In the genomic region with DNA sequence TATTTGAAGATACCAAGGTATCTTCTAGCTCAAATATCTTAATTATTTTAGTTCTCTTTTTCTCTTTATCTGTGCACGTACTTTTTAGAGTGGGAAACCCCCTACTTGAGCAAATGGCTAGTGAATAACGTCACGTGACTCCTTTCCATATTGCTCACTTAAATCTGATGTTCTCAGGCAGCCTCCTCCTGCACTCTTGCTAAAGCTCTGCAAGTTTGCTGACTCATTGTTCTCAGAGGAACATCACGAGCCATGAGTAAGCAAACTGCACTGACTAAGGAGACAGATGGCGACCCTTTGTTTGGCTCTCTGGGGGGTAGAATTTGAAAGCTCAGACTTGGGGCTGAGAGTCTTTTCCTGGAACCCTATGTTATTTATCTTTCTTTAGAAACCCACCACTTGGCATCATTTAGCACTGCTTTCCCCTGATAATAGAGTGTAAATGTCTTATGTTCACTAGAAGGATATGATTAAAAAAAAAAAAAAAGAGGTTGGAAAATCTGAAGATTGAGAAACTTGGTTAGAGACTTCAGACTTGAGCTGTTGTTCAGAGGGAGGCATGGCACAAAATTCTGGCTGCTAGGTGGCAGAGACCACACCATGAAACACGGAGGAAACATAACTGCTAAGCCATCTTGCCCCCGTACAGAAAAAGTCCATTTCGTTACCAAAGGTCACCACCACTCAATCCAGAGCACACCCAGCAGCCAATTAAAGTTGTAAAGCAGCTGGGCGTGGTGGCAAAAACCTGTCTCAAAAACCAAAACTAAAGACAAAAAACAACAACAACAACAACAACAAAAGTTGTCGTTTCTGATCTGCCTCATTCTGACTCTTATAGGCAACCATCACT, we compare ENCODE assay signal across 10 mouse cellular contexts. TPM values are rescaled to one million over a fixed set of nuclear protein-coding genes. Genes with fewer than 3 reads are reported as not detected.
A peak's percentile ranks its signal among the peaks of the same experiment; 100 is the strongest.
DNase-seq lines count a peak whose midpoint lies in the region; ATAC-seq and TF ChIP-seq lines count a peak whose summit lies in the region.
"Had no signal": no experiment of that assay in that cellular context is flagged by ENCODE, and none has a peak within 500 bp of the region (broad histone marks: within the 10 kb centered on the region; RNA-seq: fewer than 3 reads in every experiment).

No protein-coding gene starts in this region.

- no peaks in the 10 kb centered on the region for H3K36me3 ChIP-seq in ES-Bruce4 (ENCODE audit: control insufficient read depth, insufficient read depth, low read length, poor library complexity, severe bottlenecking)
- no peaks in the 10 kb centered on the region for H3K36me3 ChIP-seq in intestine, postnatal 0 days (ENCODE audit: control insufficient read depth, insufficient read depth)
- H3K36me3 ChIP-seq: limb, embryonic 12.5 days had no signal

- peak overlapping the region; percentile 87 for H3K27ac ChIP-seq in ES-Bruce4 (ENCODE audit: insufficient read depth, low read length)
- no peak overlapping the region for H3K27ac ChIP-seq in intestine, postnatal 0 days (ENCODE audit: low read depth, low read length)
- H3K27ac ChIP-seq: limb, embryonic 12.5 days had no signal

- H3K4me1 ChIP-seq in ES-Bruce4 (ENCODE audit: control insufficient read depth, insufficient read depth, low read length): peaks cover 3% of the 10 kb centered on the region
- H3K4me1 ChIP-seq in intestine, postnatal 0 days (replicated peaks; ENCODE audit: control insufficient read depth, insufficient read depth, low read length): no peaks in the 10 kb centered on the region
- H3K4me1 ChIP-seq: limb, embryonic 12.5 days had no signal

- no peak for TF ChIP-seq CTCF in ES-Bruce4 (IDR thresholded peaks at IDR 0.05; ENCODE audit: low read depth, low read length)
- no peak for TF ChIP-seq CTCF in intestine, postnatal 0 days (IDR thresholded peaks at IDR 0.05; ENCODE audit: low read depth)

- WGBS in intestine, postnatal 0 days: 51% methylated on average over 10 of the region's 10 CpGs

- TF ChIP-seq POLR2A in ES-Bruce4 (IDR thresholded peaks at IDR 0.05; ENCODE audit: insufficient read depth, low read length): no peak

- no peak overlapping the region for H3K4me3 ChIP-seq in ES-Bruce4 (ENCODE audit: low read depth, low read length)
- no peak overlapping the region for H3K4me3 ChIP-seq in intestine, postnatal 0 days (ENCODE audit: low read depth, low read length)
- H3K4me3 ChIP-seq: limb, embryonic 12.5 days had no signal

- H3K27me3 ChIP-seq in ES-Bruce4 (ENCODE audit: control insufficient read depth, insufficient read depth, low read length, poor library complexity, severe bottlenecking): no peaks in the 10 kb centered on the region
- H3K27me3 ChIP-seq in intestine, postnatal 0 days (replicated peaks; ENCODE audit: control insufficient read depth, insufficient read depth, low read length): no peaks in the 10 kb centered on the region
- H3K27me3 ChIP-seq: limb, embryonic 12.5 days had no signal

- no peak overlapping the region for H3K9ac ChIP-seq in ES-Bruce4 (ENCODE audit: low read depth, poor library complexity, severe bottlenecking)
- H3K9ac ChIP-seq in intestine, postnatal 0 days (ENCODE audit: low read depth, low read length): no peak overlapping the region
- H3K9ac ChIP-seq: limb, embryonic 12.5 days had no signal

- no peaks in the 10 kb centered on the region for H3K9me3 ChIP-seq in ES-Bruce4 (replicated peaks; ENCODE audit: control insufficient read depth, insufficient read depth, low read length, poor library complexity, severe bottlenecking)
- H3K9me3 ChIP-seq in intestine, postnatal 0 days (ENCODE audit: control insufficient read depth): no peaks in the 10 kb centered on the region

- ATAC-seq in megakaryocyte, adult 5-6 weeks (ENCODE audit: poor library complexity, severe bottlenecking): peak; percentile 64
- ATAC-seq in intestine, postnatal 0 days: no peak

- TF ChIP-seq EP300 in ES-Bruce4 (IDR thresholded peaks at IDR 0.05; ENCODE audit: insufficient read depth, low read depth, low read length): peak; percentile 82

- H3K4me2 ChIP-seq in intestine, postnatal 0 days (replicated peaks; ENCODE audit: low read depth): no peak overlapping the region
- H3K4me2 ChIP-seq: limb, embryonic 12.5 days had no signal

- peak; percentile 45 for DNase-seq in layer of hippocampus, adult 11-12 months (ENCODE audit: low spot score)
- DNase-seq in layer of hippocampus, postnatal 25 days (ENCODE audit: extremely low spot score in 1 of 2, low spot score in 1 of 2): no peak
- DNase-seq in embryo, embryonic 11 days: peak; percentile 48
- DNase-seq in urinary bladder, postnatal 36 days (ENCODE audit: low spot score in 2 of 2): no peak
- DNase-seq in heart, adult 8-10 months (ENCODE audit: low spot score): no peak

RNA-seq across cellular contexts. Expression of a gene that starts 21.8 kb away (rescaled TPM):
- total RNA-seq in layer of hippocampus, postnatal 25 days (2021): 100 to 1,000 TPM; 131 to 142 TPM
- 74.0 and 79.1 TPM in 2 replicates for polyA plus RNA-seq in ES-Bruce4 (2011; ENCODE audit: insufficient read depth, insufficient read length, low read depth, missing spikeins)
- total RNA-seq in megakaryocyte, adult 5-6 weeks (2015): 76.8 and 80.8 TPM in 2 replicates
- 72.0 and 81.6 TPM in 2 replicates for total RNA-seq in megakaryocyte, adult 5-6 weeks (2017)
- polyA plus RNA-seq in intestine, postnatal 0 days (2015; fragmentation: Nextera tagmentation; extraction: Ambion mirVana): 153 and 163 TPM in 2 replicates
- total RNA-seq in heart, adult 8-10 months (2022): 10 to 100 TPM; 81.8 to 94.7 (median 91.7) TPM

RNA-seq across cellular contexts. Expression of a gene that starts 24.1 kb away (rescaled TPM):
- not detected for total RNA-seq in layer of hippocampus, postnatal 25 days (2021)
- polyA plus RNA-seq in ES-Bruce4 (2011; ENCODE audit: insufficient read depth, insufficient read length, low read depth, missing spikeins): 0.45 TPM in 1 of 2 replicates, not detected in the other
- total RNA-seq in megakaryocyte, adult 5-6 weeks (2015): 0.14 and 0.36 TPM in 2 replicates
- total RNA-seq in megakaryocyte, adult 5-6 weeks (2017): 0.29 and 1.7 TPM in 2 replicates
- polyA plus RNA-seq in intestine, postnatal 0 days (2015; fragmentation: Nextera tagmentation; extraction: Ambion mirVana): 0.20 and 0.59 TPM in 2 replicates
- under 1 TPM in 1 of 4 experiments, not detected in 3; 0.34 TPM for total RNA-seq in heart, adult 8-10 months (2022)
- polyA plus RNA-seq: limb, embryonic 12.5 days; testis, adult 2 months had no signal

Comparison
In these comparisons a context has a peak if more than half of its experiments do, and no peak if none do; other contexts are left out.
1. DNase-seq: peak in layer of hippocampus, adult 11-12 months (single experiment) and embryo, embryonic 11 days (single experiment); none in layer of hippocampus, postnatal 25 days (0 of 2), urinary bladder, postnatal 36 days (0 of 2) and heart, adult 8-10 months (single experiment).